Mouse (Mus musculus) R1 (cell line): ENCODE measurements around the gene Ist1.

Experiments used
- DNase-seq: peaks from one replicate; pipeline ENCODE4 v3.0.0-alpha.2; 2018; ENCODE audit warnings: low read depth, low spot score

Ist1 gene

DNA sequence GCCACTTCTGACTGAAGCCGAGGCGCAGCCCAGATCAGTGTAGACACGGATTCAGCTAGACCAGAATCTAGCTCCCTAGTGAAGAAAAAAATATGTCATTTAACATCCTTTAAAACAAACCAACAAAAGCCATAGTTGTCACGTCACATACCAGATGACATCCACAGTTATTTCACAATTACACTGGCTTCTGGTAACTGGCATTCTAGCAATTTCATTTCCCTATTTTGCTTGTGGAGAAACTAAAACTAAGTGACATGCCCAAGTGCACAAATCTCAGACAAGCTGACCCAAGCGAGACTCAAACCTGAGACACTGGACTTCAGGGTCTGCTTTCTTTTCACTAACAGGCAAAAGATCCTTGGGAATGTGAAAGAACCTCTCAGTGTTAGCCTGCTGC, 10.9 kb downstream of the Ist1 start:
- DNase-seq, result no peak

DNA sequence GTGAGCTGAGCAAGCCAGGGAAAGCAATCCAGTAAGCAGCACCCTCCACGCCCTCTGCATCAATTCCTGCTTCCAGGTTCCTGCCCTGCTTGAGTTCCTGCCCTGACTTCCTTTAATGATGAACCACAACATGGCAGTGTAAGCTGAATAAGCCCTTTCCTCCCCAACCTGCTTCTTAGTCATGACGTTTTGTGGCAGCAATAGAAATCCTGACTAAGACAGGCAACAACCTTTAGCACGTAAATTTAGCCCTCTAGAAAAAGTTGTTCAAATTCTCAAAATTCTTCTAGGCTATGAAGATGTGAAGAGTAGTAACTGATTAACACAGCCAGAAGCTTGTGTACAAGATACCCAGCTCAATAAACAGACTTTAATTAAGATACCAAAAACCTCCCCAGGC, 11.5 kb downstream of the Ist1 start:
- DNase-seq, result no peak

DNA sequence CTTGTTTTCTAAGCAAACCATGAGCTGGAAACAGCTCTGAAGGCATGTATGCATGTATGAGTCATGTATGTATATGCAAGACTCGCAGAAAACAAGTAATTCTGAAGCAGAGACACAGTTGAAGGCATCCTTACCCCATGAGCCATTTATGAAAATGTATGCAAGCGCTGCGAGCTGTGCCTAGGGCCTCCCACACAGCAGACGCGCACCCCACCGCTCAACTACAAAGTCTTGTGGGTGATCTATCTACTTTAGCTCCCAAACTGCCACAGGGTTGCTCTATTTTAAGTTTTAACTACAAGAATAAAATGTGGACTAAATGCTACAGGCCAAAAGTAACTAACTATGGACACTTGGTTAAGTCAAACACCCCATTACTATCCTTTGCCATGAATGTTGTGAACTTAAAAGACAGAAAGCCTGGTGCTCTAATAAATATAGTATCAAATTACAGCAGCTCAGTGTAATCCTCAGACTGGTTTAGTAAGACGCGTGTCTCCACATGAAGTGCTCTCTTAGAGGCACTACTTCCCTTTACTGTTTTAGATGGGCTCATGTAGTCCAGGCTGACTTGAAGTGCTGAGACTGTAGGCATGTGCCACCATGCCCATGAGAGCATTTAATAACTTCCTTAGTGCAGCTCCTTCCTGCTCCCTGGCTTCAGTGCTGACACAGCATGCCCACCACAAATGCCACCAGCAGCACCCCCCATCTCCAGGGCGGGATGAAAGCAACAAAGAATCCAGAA, 17.0 kb downstream of the Ist1 start:
- DNase-seq, result no peak

DNA sequence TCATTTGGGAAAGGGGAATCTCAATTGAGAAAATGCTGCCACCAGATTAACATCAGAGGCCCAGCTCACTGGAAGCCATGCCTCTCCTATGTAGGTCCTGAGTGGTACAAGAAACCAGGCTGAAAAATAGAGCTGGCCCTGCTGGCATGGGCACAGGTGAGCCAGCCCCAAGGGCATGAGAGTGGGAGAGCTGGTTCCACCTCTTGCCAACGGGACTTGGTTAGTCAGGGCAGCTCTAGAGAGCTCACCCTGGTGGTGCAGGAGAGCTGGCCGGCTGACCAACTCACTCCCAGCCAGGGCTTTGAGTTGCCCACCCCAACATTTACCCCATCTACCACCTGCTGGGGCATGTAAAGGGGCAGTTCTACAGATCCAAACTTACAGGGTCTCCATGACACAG, 19.5 kb downstream of the Ist1 start:
- DNase-seq, result no peak

DNA sequence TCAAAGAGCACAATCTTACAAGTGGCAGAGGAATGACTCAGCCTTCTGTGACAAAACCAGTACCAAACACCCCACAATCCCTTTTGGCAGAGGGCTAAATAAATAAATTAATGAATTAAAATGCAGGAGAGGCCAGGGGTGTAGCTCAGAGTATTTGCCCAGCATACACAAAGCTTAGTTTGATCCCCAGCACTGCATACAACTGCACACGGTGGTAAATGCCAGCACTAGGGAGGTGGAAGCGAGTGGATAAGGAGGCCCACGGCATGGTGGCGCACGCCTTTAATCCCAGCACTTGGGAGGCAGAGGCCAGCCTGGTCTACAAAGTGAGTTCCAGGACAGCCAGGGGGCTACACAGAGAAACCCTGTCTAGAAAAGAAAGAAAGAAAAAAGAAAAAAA, 20.4 kb downstream of the Ist1 start:
- no peak for DNase-seq

DNA sequence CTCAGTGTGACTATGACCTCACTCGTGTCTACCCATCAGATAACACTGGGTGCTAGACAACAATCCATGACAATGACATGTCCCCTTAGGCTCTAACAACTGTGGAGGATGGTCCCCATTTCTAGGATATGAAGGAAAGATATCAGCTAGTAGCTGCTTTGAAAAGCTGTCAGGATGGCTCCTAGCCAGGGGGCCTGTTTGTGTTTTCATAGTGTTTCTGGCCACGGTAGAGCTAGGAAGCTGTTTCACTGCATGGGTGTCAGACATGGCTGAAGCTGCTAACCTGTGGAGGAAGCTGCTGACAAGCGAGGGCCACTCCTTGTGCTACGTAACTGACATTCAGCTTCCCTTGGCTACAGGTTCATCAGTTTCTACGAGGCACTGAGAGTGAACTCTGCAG, 26.4 kb downstream of the Ist1 start:
- DNase-seq, result no peak

DNA sequence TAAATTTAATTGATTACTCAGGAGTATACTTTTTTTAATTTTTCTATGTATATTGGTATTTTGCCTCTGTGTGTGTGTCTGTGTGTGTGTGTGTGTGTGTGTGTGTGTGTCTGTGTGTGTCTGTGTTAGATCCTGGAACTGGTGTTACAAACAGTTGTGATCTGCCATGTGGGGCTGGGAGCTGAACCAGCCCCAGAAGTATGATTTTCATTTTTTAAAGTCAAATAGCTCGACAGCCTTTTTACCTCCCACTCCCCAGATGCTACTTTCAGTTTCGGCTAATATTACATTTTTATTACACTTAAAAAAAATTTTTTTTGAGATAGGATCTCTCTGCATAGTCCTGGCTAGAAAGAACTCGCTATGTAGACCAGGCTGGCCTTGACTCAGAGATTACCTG, 30.7 kb downstream of the Ist1 start:
- no peak for DNase-seq

DNA sequence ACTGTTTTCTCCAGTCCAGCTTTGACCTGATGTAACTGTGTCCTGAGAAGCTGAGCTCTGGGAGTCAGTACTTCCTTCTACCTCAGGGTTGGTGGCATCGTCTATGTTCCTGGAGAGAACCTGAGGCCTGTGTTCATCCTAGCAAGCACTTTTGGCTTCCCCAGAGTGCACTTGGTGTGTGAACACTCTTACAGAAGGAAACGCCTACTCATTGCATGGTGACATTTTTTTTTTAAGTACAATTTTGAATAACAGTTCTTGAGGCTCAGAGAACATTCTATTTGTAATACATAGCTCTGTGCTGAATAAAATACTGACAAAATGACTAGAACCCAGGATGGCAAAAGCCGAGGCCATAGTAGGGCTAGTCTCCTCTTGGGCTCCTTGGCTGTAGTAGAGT, 36.2 kb downstream of the Ist1 start:
- DNase-seq, result no peak

DNA sequence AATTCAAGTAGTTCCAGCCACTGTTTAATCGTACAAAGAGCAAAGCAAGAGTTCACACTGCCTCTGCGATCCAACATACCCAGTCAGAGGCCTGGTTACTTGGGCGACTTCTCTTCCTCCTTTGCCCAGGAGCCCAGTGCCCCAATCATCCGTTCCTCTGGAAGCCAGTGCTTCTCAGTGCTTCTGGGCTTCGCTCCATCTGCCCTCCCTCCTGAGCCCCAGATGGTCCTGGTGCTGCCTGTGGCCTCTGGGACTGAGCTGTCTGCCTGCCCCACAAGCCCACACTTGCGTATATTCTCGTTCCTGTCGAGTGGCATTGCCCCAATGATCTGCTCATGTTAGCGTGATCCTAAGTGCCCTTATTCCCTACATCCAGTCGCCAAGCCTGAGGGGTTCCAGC, 42.3 kb downstream of the Ist1 start:
- DNase-seq, result no peak

DNA sequence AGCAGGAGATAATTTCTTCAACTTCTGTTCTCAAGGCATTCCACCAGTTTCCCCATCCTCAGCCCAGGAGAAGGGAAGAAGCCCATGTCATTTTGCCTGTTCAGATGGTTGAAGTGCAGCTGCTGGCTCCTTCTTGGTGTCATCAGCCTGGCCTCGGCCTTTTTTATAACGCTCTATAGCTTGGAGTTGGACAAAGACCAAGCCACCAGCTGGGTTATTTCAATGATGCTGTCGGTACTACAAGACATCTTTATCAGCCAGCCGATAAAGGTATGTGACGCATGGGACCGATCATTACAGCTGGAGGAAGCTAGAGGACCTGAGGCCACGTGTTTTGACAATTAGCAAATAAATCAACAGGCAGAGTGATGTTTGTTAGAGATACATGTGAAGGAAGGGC, 44.6 kb downstream of the Ist1 start:
- no peak for DNase-seq

DNA sequence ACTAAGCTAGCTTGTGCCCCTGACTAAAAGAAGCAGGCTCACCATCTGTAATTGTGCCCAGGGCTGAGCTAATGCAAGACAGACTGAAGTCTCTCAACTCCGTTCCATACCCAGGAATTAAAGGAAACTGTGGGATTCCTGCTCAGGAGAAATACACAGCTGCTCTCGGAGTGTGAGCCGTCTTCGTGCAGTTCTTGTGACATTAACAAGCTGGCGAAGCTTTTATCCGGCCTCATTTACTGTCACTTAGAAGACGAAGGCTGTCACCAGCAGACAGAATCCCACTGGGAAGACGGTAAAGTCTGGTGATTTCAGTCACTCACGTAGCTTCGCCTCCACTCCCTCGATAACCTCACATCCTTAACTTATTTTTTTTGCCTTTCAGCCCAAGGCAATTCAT, 45.7 kb downstream of the Ist1 start:
- no peak for DNase-seq

DNA sequence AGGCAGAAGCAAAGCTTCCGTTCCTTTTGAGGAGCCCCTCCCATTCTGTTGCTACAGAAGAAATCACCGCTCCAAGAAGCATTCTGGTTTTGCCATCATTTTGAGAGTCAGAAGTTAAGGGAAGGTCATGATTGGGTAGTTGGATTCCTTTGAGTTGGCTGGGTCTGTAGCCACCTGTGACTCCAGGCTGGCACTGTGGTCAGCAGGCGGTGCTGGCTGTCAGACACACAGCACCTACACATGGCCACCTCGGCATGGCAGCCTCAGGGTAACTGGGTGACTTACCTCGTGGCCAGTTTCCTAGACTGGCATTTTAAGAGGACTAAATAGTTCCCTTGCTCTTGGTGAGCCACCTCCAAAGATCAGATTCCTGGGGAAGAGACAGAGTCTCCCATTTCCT, 51.8 kb downstream of the Ist1 start:
- DNase-seq, result no peak

DNA sequence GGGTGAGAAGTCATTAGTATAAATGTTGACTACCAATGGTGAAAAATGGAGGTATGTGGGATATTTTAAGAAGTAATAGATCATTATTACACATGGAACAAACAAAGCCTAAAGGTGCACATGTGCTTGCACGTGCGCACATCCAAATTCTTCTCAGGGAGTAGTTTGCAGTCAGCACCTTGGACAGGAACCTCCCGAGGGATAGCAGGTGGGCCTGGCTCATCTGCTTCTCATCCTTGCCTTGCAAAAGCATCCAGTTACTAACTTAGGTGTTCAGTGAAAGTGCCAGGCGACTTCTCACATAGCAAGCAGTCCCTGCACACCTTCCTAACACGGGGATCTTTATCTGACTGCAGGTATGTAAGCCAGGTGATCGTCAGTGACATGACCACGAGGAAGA, 52.6 kb downstream of the Ist1 start:
- peak; percentile 28 for DNase-seq

DNA sequence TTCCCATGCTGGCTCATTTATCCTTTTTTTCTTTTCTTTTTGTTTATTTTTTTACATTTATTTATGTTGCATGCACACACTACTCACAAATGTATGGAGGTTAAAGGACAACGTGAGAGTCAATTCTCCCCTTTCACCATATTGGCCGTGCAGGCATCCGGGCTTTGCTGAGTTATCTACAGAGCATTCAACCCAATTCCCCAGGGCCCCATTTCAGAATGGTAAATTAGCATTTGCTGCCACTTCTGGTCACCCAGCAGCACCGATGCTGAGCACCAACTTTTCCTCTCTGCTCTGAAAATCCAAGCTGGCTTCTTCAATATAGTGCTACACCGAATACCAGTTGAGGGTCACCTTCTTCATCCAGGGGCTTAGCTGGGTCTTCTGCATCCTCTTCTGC, 54.2 kb downstream of the Ist1 start:
- no peak for DNase-seq

DNA sequence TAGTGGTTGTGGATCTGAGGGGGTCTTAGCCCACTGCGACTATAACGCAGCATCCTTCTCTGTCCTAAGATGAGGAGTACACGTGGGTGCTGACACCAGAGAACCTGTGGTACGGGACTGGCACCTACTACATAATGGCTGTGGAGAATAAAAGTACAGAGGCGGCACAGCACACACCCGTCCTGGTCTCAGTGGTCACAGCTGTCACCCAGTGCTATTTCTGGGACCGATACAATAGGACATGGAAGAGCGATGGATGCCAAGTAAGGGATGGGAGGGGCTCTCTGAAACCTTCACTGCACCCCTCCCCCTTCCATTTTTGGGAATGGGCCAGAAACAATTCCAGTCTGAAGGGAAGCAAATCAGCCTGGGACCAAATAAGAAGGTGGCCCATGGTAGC, 57.9 kb downstream of the Ist1 start:
- DNase-seq, result no peak

DNA sequence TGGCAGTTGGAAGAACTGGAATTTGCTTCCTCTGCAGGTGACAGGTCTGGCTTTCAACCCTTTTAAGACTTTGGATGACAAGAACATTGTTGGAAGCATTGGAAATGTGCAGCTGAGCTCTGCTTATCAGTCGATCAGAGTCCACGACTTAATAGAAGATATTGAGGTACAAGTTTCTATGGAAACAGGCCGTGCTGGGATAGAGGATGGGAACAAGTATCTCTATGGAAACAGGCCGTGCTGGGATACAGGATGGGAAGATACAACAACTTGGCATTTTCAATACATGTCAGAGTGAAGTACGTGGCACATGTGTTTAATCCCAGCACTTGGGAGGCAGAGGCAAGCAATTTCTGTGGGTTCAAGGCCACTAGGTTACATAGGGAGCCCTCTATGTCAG, 60.6 kb downstream of the Ist1 start:
- no peak for DNase-seq

DNA sequence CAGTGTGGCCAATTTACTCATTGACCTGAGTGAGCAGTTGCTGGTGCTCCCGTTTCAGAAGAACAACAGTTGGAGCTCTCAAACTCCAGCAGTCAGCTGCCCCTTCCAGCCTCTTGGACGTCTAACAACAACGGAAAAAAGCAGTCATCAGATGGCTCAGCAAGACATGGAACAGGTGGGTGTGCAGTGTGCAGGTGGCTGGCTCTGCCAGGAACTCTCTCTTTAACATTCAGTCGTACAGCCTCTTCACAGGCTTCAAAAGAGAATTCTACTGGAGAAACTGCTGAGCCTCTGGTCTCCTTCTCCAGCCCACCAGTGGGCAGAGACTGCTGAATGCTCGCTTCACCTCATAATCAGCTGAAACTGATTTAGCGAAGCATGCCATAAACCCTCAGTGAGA, 64.4 kb downstream of the Ist1 start:
- DNase-seq, result no peak
